Mouse (Mus musculus) C2C12 (cell line): ENCODE measurements around the gene Lasp1.

ENCODE experiments used
- CTCF ChIP-seq: IDR thresholded peaks from one replicate; pipeline ENCODE4 v1.5.1; 2011; ENCODE audit not compliant: control insufficient read depth, insufficient read depth, insufficient read length
- MAX ChIP-seq: IDR thresholded peaks from one replicate; pipeline ENCODE4 v1.6.1; 2011; ENCODE audit warnings: mild to moderate bottlenecking, control low read depth

DNA sequence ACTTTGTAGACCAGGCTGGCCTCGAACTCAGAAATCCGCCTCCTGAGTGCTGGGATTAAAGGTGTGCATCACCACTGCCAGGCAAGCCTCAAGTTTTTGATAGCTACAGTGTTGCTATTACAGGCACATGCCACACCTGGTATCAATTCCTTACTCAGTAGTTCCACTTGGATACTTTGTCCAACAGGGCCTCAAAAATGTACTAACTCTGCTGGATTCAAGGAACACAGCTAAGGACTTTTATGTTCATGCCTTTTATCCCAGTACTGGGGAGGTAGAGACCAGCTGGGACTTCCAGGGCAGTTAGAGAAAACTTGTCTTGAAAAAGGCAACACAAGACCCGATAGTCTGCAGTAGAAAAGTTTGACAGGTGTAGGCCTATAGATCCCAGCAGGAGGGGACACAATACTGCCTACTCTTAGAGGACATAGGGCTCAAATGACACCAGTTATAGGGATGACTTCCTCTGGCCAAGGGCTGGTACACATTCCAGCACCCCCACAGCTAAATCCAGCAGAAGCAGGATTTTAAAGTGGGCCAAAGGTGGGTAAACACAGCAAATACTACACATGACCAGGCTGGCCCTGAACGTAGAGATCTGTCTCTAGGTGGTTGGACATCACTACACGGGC lies 22.2 kb upstream of the Lasp1 start:
- TF ChIP-seq CTCF (no peak), MAX (no peak)
